Mouse (Mus musculus) limb, embryonic 15.5 days (tissue): Measurements from ENCODE around the gene Rbfox1. TPM values are rescaled to one million over a fixed set of nuclear protein-coding genes. Genes with fewer than 3 reads are reported as not detected.

ENCODE experiments used
- ATAC-seq: fragments of 200-750 bp; cut with Nextera tagmentation; 2 replicates; pipeline ENCODE4 v1.8.0; 2017; ENCODE audit warnings: low read depth, moderate TSS enrichment; ENCODE audit not compliant: insufficient number of reproducible peaks, low FRiP score, low TSS enrichment
- H3K27ac ChIP-seq: fragments of 300-500 bp; sonication (generic); 2 replicates; pipeline ENCODE4 v1.5.1; 2015; ENCODE audit warnings: moderate library complexity, mild to moderate bottlenecking, inconsistent platforms
- H3K27me3 ChIP-seq: fragments of 300-500 bp; sonication (generic); 2 replicates; pipeline ENCODE4 v1.6.1; 2015; ENCODE audit warnings: inconsistent platforms
- H3K36me3 ChIP-seq: fragments of 300-500 bp; sonication (generic); 2 replicates; pipeline ENCODE4 v1.6.1; 2015; ENCODE audit warnings: inconsistent platforms
- H3K4me1 ChIP-seq: fragments of 300-500 bp; sonication (generic); 2 replicates; pipeline ENCODE4 v1.6.1; 2015; ENCODE audit warnings: inconsistent platforms
- H3K4me2 ChIP-seq: fragments of 300-500 bp; sonication (generic); 2 replicates; pipeline ENCODE4 v1.6.1; 2015; ENCODE audit warnings: mild to moderate bottlenecking, inconsistent platforms
- H3K4me3 ChIP-seq: fragments of 300-500 bp; sonication (generic); 2 replicates; pipeline ENCODE4 v1.5.1; 2015; ENCODE audit warnings: mild to moderate bottlenecking, inconsistent platforms
- H3K9ac ChIP-seq: fragments of 300-500 bp; sonication (generic); 2 replicates; pipeline ENCODE4 v1.6.1; 2015; ENCODE audit warnings: inconsistent platforms
- H3K9me3 ChIP-seq: fragments of 300-500 bp; sonication (generic); 2 replicates; pipeline ENCODE4 v1.6.1; 2016; ENCODE audit warnings: inconsistent platforms
- WGBS: fragments of 180-500 bp; shearing (Covaris S2); methylation state at CpG from one replicate; pipeline ENCODE4 v1.1.7; 2015; 5-methylcytosine and 5-hydroxymethylcytosine counted together
- polyA plus RNA-seq: library from polyadenylated mRNA; unstranded; fragments of >200 nt; fragmentation: Nextera tagmentation; extraction: Ambion mirVana; gene quantifications from 2 replicates; pipeline ENCODE4 v1.2.1, GENCODE M21; 2015

Gene Rbfox1
- polyA plus RNA-seq, 1 experiment from 2014 or later = 4.0 TPM

GRCm38 (mm10) chr16:6955102-6955675 is 1070.0 kb downstream of the Rbfox1 start:
- ATAC-seq = no peak
- H3K27me3 ChIP-seq = no peaks in the 10 kb centered on the region
- 81% methylated on average over 6 of the region's 6 CpGs for WGBS
- H3K27ac ChIP-seq = no peak overlapping the region
- H3K36me3 ChIP-seq = no peaks in the 10 kb centered on the region
- H3K4me1 ChIP-seq = no peaks in the 10 kb centered on the region
- no peak overlapping the region for H3K9ac ChIP-seq
- H3K4me3 ChIP-seq = no peak overlapping the region
- no peak overlapping the region for H3K4me2 ChIP-seq
- no peaks in the 10 kb centered on the region for H3K9me3 ChIP-seq

- Histone ChIP-seq H3K9ac (no peak overlapping the region), H3K4me1 (no peaks in the 10 kb centered on the region), H3K36me3 (no peaks in the 10 kb centered on the region), H3K4me3 (no peak overlapping the region), H3K4me2 (no peak overlapping the region), H3K9me3 (no peaks in the 10 kb centered on the region), H3K27ac (no peak overlapping the region), H3K27me3 (no peaks in the 10 kb centered on the region)
- 33% methylated on average over 2 of the region's 2 CpGs for WGBS
- ATAC-seq = no peak
Observed at GRCm38 (mm10) chr16:6961931-6962379, 1076.8 kb downstream of the Rbfox1 start.

- Histone ChIP-seq H3K9me3 (no peaks in the 10 kb centered on the region), H3K4me1 (no peaks in the 10 kb centered on the region), H3K27ac (no peak overlapping the region), H3K36me3 (no peaks in the 10 kb centered on the region), H3K4me2 (no peak overlapping the region), H3K27me3 (no peaks in the 10 kb centered on the region), H3K4me3 (no peak overlapping the region), H3K9ac (no peak overlapping the region)
- ATAC-seq = no peak
- whole genome bisulfite sequencing = 39% methylated on average over 5 of the region's 5 CpGs
Observed at GRCm38 (mm10) chr16:6962508-6962907, 1077.4 kb downstream of the Rbfox1 start.

GRCm38 (mm10) chr16:6963533-6963932 is 1078.4 kb downstream of the Rbfox1 start:
- Histone ChIP-seq H3K9ac (no peak overlapping the region), H3K4me3 (no peak overlapping the region), H3K27ac (no peak overlapping the region), H3K4me1 (no peaks in the 10 kb centered on the region), H3K27me3 (no peaks in the 10 kb centered on the region), H3K4me2 (no peak overlapping the region), H3K9me3 (no peaks in the 10 kb centered on the region), H3K36me3 (no peaks in the 10 kb centered on the region)
- WGBS = 71% methylated on average over 4 of the region's 4 CpGs
- no peak for ATAC-seq

- H3K4me1 ChIP-seq = no peaks in the 10 kb centered on the region
- no peaks in the 10 kb centered on the region for H3K36me3 ChIP-seq
- no peak for ATAC-seq
- no peak overlapping the region for H3K4me2 ChIP-seq
- 13% methylated on average over 8 of the region's 8 CpGs for WGBS
- no peak overlapping the region for H3K27ac ChIP-seq
- no peak overlapping the region for H3K4me3 ChIP-seq
- H3K9ac ChIP-seq = no peak overlapping the region
- no peaks in the 10 kb centered on the region for H3K27me3 ChIP-seq
- H3K9me3 ChIP-seq = no peaks in the 10 kb centered on the region
Observed at GRCm38 (mm10) chr16:6964720-6965583, 1079.8 kb downstream of the Rbfox1 start.

- Histone ChIP-seq H3K4me2 (no peak overlapping the region), H3K36me3 (no peaks in the 10 kb centered on the region), H3K4me1 (no peaks in the 10 kb centered on the region), H3K9ac (no peak overlapping the region), H3K9me3 (no peaks in the 10 kb centered on the region), H3K4me3 (no peak overlapping the region), H3K27me3 (no peaks in the 10 kb centered on the region), H3K27ac (no peak overlapping the region)
- 72% methylated on average over 4 of the region's 4 CpGs for WGBS
- ATAC-seq = no peak
Observed at GRCm38 (mm10) chr16:6969986-6970385, 1084.8 kb downstream of the Rbfox1 start.

- Histone ChIP-seq H3K27me3 (no peaks in the 10 kb centered on the region), H3K27ac (no peak overlapping the region), H3K4me1 (no peaks in the 10 kb centered on the region), H3K4me2 (no peak overlapping the region), H3K4me3 (no peak overlapping the region), H3K9me3 (no peaks in the 10 kb centered on the region), H3K9ac (no peak overlapping the region), H3K36me3 (no peaks in the 10 kb centered on the region)
- ATAC-seq = no peak
- WGBS = 82% methylated on average over 7 of the region's 7 CpGs
Observed at GRCm38 (mm10) chr16:6976341-6976740, 1091.2 kb downstream of the Rbfox1 start.

GRCm38 (mm10) chr16:6983947-6984346 is 1098.8 kb downstream of the Rbfox1 start:
- Histone ChIP-seq H3K4me2 (no peak overlapping the region), H3K36me3 (no peaks in the 10 kb centered on the region), H3K9me3 (no peaks in the 10 kb centered on the region), H3K4me3 (no peak overlapping the region), H3K9ac (no peak overlapping the region), H3K4me1 (no peaks in the 10 kb centered on the region), H3K27ac (no peak overlapping the region), H3K27me3 (no peaks in the 10 kb centered on the region)
- ATAC-seq = no peak
- 86% methylated on average over 2 of the region's 2 CpGs for WGBS

- Histone ChIP-seq H3K4me2 (no peak overlapping the region), H3K9ac (no peak overlapping the region), H3K36me3 (no peaks in the 10 kb centered on the region), H3K9me3 (no peaks in the 10 kb centered on the region), H3K27me3 (no peaks in the 10 kb centered on the region), H3K27ac (no peak overlapping the region), H3K4me3 (no peak overlapping the region), H3K4me1 (no peaks in the 10 kb centered on the region)
- ATAC-seq = no peak
Observed at GRCm38 (mm10) chr16:6986031-6986430, 1100.9 kb downstream of the Rbfox1 start.

- H3K4me1 ChIP-seq = no peaks in the 10 kb centered on the region
- WGBS = 62% methylated on average over 2 of the region's 2 CpGs
Observed at GRCm38 (mm10) chr16:6986494-6986893, 1101.3 kb downstream of the Rbfox1 start.

GRCm38 (mm10) chr16:6992251-6992650 is 1107.1 kb downstream of the Rbfox1 start:
- H3K27ac ChIP-seq = no peak overlapping the region
- no peak for ATAC-seq
- H3K4me3 ChIP-seq = no peak overlapping the region
- 67% methylated on average over 5 of the region's 5 CpGs for WGBS
- H3K36me3 ChIP-seq = no peaks in the 10 kb centered on the region
- H3K4me1 ChIP-seq = no peaks in the 10 kb centered on the region
- H3K27me3 ChIP-seq = no peaks in the 10 kb centered on the region
- H3K9me3 ChIP-seq = no peaks in the 10 kb centered on the region
- no peak overlapping the region for H3K4me2 ChIP-seq
- no peak overlapping the region for H3K9ac ChIP-seq

More at GRCm38 (mm10) chr16:6986494-6986893, 1101.3 kb downstream of the Rbfox1 start:
- H3K9me3 ChIP-seq = no peaks in the 10 kb centered on the region
- no peak overlapping the region for H3K27ac ChIP-seq
- H3K9ac ChIP-seq = no peak overlapping the region
- H3K36me3 ChIP-seq = no peaks in the 10 kb centered on the region
- no peaks in the 10 kb centered on the region for H3K27me3 ChIP-seq
- no peak for ATAC-seq
- H3K4me2 ChIP-seq = no peak overlapping the region
- no peak overlapping the region for H3K4me3 ChIP-seq

GRCm38 (mm10) chr16:6993180-6993579 is 1108.0 kb downstream of the Rbfox1 start:
- WGBS = 14% methylated on average over 2 of the region's 2 CpGs
- H3K27ac ChIP-seq = no peak overlapping the region
- H3K36me3 ChIP-seq = no peaks in the 10 kb centered on the region
- no peaks in the 10 kb centered on the region for H3K9me3 ChIP-seq
- H3K27me3 ChIP-seq = no peaks in the 10 kb centered on the region
- no peak overlapping the region for H3K9ac ChIP-seq
- no peak overlapping the region for H3K4me3 ChIP-seq
- no peaks in the 10 kb centered on the region for H3K4me1 ChIP-seq
- ATAC-seq = no peak
- no peak overlapping the region for H3K4me2 ChIP-seq
